Mouse (Mus musculus) spleen, adult 2 months (tissue): Measurements from ENCODE around the gene Wdr18.

Source experiments
- CTCF ChIP-seq: fragments of 200-500 bp; IDR thresholded peaks from 2 replicates; pipeline ENCODE4 v1.5.1; 2011; ENCODE audit warnings: mild to moderate bottlenecking, inconsistent platforms; ENCODE audit not compliant: insufficient read depth, insufficient read length, insufficient replicate concordance; ENCODE audit errors: extremely low read depth
- POLR2A ChIP-seq: fragments of 200-500 bp; IDR thresholded peaks from 2 replicates; pipeline ENCODE4 v1.6.1; 2011; ENCODE audit warnings: low read depth, low read length, inconsistent platforms

DNA sequence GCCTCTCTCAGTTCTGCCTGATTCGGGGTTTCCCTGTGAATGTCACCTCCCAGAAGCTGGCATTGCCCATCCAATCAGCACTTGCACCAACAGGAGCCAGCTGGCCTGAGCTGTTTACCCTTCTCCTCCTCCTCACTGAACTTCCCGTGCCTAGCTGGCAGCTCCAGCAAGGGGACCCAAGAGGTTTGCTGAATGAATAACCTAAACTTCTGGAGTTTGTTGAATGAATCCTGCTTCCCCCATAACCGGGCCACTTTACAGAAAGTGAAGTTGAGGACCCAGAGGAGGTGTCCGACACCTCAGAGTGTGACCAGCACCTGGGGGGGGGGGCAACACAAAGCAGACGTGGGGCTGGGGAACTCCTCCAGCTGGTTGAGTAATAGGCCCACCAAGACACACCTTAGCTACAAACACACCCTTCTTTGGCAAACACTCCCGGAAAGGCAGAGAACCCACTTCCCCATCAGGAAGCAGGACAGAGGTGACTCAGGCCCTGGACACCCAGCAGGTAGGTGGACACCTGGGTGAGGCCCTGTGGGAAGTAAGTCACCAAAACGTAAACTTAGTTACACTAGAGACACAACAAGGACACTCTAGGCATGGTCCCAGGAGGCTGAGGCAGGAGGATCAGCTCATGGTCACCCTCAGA, 44.9 kb upstream of the Wdr18 start:
- TF ChIP-seq CTCF, result no peak
- TF ChIP-seq POLR2A, result no peak
